Mouse (Mus musculus) adrenal gland, adult 18-20 months (tissue): ENCODE results near the gene Zyg11b. TPM values are rescaled to one million over a fixed set of nuclear protein-coding genes. Genes with fewer than 3 reads are reported as not detected.

Experiments
- DNase-seq, 2 experiments: peaks; one replicate each; pipeline ENCODE4 v3.0.0; 2021 to 2022; ENCODE audit warnings: low spot score in 2 of 2
- long read RNA-seq, 2 experiments: library from polyadenylated mRNA; stranded (forward); transcript quantifications; one replicate each; pipeline ENCODE4 v2.0.0; 2021
- total RNA-seq, 2 experiments: library from RNA; stranded (reverse); gene quantifications; 1 replicate in 1 of 2; 2 replicates in 1 of 2; pipeline ENCODE4 v1.2.3; 2021

Gene Zyg11b
- 10 to 100 TPM; 28.8 to 43.9 TPM for total RNA-seq
- long read RNA-seq, experiment 1, full-length matches to known transcripts: 4 of 6 reads
- long read RNA-seq, experiment 1, partial matches to known transcripts: 0 of 6 reads
- long read RNA-seq, experiment 1, other reads (novel, unspliced or antisense): 2 of 6 reads
- long read RNA-seq, experiment 2, full-length matches to known transcripts: 2 of 11 reads
- long read RNA-seq, experiment 2, partial matches to known transcripts: 1 of 11 reads
- long read RNA-seq, experiment 2, other reads (novel, unspliced or antisense): 8 of 11 reads

- peak; percentile 85 to 87 for DNase-seq
Observed at GRCm38 (mm10) chr4:108300670-108301373, at the start of gene Zyg11b. TSS of gene Zyg11b (minus strand) at chr4:108301096.

GRCm38 (mm10) chr4:108349836-108350547, 49.1 kb upstream of the Zyg11b start:
- DNase-seq: no peak

- no peak for DNase-seq
Observed at GRCm38 (mm10) chr4:108349064-108349463, 48.2 kb upstream of the Zyg11b start.

- DNase-seq: no peak
Observed at GRCm38 (mm10) chr4:108348256-108348875, 47.5 kb upstream of the Zyg11b start.

GRCm38 (mm10) chr4:108347111-108347510, 46.2 kb upstream of the Zyg11b start:
- DNase-seq: no peak

- DNase-seq: no peak
Observed at GRCm38 (mm10) chr4:108345826-108346225, 44.9 kb upstream of the Zyg11b start.

GRCm38 (mm10) chr4:108344631-108345083, 43.8 kb upstream of the Zyg11b start:
- no peak for DNase-seq

GRCm38 (mm10) chr4:108339277-108339690, 38.4 kb upstream of the Zyg11b start:
- DNase-seq: peak; percentile 51 to 58

- DNase-seq: no peak
Observed at GRCm38 (mm10) chr4:108338811-108339210, 37.9 kb upstream of the Zyg11b start.

GRCm38 (mm10) chr4:108338321-108338733, 37.4 kb upstream of the Zyg11b start:
- peak in 1 of 2 experiments; percentile 55 for DNase-seq

- no peak for DNase-seq
Observed at GRCm38 (mm10) chr4:108337817-108338216, 36.9 kb upstream of the Zyg11b start.

- DNase-seq: no peak
Observed at GRCm38 (mm10) chr4:108336765-108337164, 35.9 kb upstream of the Zyg11b start.

- DNase-seq: no peak
Observed at GRCm38 (mm10) chr4:108335413-108335812, 34.5 kb upstream of the Zyg11b start.

- no peak for DNase-seq
Observed at GRCm38 (mm10) chr4:108332041-108332440, 31.1 kb upstream of the Zyg11b start.

- no peak for DNase-seq
Observed at GRCm38 (mm10) chr4:108329840-108330239, 28.9 kb upstream of the Zyg11b start.

- peak; percentile 97 for DNase-seq
Observed at GRCm38 (mm10) chr4:108327730-108328484, 27.0 kb upstream of the Zyg11b start, which contains the start of gene Coa7. TSS of gene Coa7 (plus strand) at chr4:108328140.

GRCm38 (mm10) chr4:108327071-108327579, 26.2 kb upstream of the Zyg11b start:
- DNase-seq: peak in 1 of 2 experiments; percentile 40

GRCm38 (mm10) chr4:108323588-108323987, 22.7 kb upstream of the Zyg11b start:
- DNase-seq: no peak

GRCm38 (mm10) chr4:108320627-108321380, 19.9 kb upstream of the Zyg11b start:
- DNase-seq: no peak
